Mouse (Mus musculus): Measurements from ENCODE around the gene Btn2a2. TPM values are rescaled to one million over a fixed set of nuclear protein-coding genes. Genes with fewer than 3 reads are reported as not detected.

Gene Btn2a2
- polyA plus RNA-seq, 1 experiment from 2014 or later, result not detected

DNA sequence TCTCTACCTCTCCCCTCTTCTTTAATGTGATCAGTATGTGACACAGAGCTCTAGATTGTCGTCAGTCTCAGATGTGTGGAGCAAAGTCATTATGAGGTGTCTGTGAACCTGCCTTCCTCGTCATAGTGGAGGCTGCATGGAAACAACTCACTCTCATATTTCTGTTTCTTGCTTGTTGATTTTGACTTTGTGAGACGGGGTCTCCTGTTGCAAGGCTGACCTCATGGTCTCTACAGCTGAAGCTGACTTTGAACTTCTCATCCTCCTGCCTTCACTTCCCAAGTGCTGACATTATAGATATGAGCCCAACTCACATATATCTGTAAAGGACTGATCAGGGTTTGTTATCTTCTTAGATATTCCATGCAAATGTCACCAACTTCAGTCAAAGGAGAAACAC, 39.9 kb downstream of the Btn2a2 start:
- Histone ChIP-seq H3K4me1 (ENCODE audit: insufficient read depth) (peaks cover 6% of the 10 kb centered on the region; the same call in 1 of the 2 replicates), H3K27ac (ENCODE audit: low read depth) (peak overlapping the region; percentile 75; the same call in 1 of the 2 replicates), H3K27me3 (ENCODE audit: insufficient read depth, low read length) (no peaks in the 10 kb centered on the region), H3K36me3 (replicated peaks; ENCODE audit: insufficient read depth, low read length) (no peaks in the 10 kb centered on the region), H3K9ac (replicated peaks) (peak overlapping the region; percentile 52), H3K4me2 (ENCODE audit: low read depth, low read length) (peak overlapping the region; percentile 75), H3K9me3 (ENCODE audit: low read length) (no peaks in the 10 kb centered on the region), H3K4me3 (ENCODE audit: low read depth, low read length) (no peak overlapping the region)
- TF ChIP-seq EP300 (IDR thresholded peaks at IDR 0.05; ENCODE audit: low read depth) (no peak), CTCF (IDR thresholded peaks at IDR 0.05; ENCODE audit: low read depth) (no peak)
- DNase-seq, result no peak
- WGBS (ENCODE audit: insufficient replicate concordance), result 39% methylated on average over 3 of the region's 3 CpGs
- ATAC-seq, result no peak

DNA sequence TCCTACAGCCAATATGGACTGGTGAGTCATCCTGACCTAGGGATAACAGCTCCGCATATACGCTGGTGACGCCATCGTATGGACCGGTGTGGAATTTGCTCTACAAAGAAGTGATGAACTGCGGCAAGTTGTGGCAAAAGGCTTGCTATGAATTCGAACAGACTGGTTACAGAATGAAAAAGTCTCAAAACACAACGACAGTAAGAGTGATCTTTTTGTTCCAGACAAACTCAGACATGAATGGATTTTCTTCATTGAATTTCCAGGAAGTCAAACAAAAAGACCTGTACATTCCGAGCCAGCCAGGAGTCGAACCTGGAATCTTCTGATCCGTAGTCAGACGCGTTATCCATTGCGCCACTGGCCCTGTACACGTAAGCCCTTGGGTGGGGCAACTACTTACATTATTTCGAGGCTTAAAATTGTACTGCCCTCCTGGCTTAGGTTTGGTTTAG, 42.1 kb downstream of the Btn2a2 start:
- peak overlapping the region; percentile 85 for H3K4me2 ChIP-seq (ENCODE audit: low read depth, low read length)
- peak overlapping the region; percentile 54; the same call in 1 of the 2 replicates for H3K9ac ChIP-seq (replicated peaks)
- peak; percentile 56 for ATAC-seq
- WGBS (ENCODE audit: insufficient replicate concordance), result under 1% methylated on average over 16 of the region's 16 CpGs
- peak overlapping the region; percentile 59 for H3K27ac ChIP-seq (ENCODE audit: low read depth)
- no peaks in the 10 kb centered on the region for H3K9me3 ChIP-seq (ENCODE audit: low read length)
- H3K27me3 ChIP-seq (ENCODE audit: insufficient read depth, low read length), result no peaks in the 10 kb centered on the region
- peaks cover 6% of the 10 kb centered on the region; the same call in 1 of the 2 replicates for H3K4me1 ChIP-seq (ENCODE audit: insufficient read depth)
- no peaks in the 10 kb centered on the region for H3K36me3 ChIP-seq (replicated peaks; ENCODE audit: insufficient read depth, low read length)
- TF ChIP-seq EP300 (IDR thresholded peaks at IDR 0.05; ENCODE audit: low read depth) (no peak; the same call in 1 of the 2 replicates), CTCF (IDR thresholded peaks at IDR 0.05; ENCODE audit: low read depth) (peak; percentile 35; the same call in 1 of the 2 replicates)
- peak overlapping the region; percentile 60 for H3K4me3 ChIP-seq (ENCODE audit: low read depth, low read length)
- peak; percentile 88 for DNase-seq

DNA sequence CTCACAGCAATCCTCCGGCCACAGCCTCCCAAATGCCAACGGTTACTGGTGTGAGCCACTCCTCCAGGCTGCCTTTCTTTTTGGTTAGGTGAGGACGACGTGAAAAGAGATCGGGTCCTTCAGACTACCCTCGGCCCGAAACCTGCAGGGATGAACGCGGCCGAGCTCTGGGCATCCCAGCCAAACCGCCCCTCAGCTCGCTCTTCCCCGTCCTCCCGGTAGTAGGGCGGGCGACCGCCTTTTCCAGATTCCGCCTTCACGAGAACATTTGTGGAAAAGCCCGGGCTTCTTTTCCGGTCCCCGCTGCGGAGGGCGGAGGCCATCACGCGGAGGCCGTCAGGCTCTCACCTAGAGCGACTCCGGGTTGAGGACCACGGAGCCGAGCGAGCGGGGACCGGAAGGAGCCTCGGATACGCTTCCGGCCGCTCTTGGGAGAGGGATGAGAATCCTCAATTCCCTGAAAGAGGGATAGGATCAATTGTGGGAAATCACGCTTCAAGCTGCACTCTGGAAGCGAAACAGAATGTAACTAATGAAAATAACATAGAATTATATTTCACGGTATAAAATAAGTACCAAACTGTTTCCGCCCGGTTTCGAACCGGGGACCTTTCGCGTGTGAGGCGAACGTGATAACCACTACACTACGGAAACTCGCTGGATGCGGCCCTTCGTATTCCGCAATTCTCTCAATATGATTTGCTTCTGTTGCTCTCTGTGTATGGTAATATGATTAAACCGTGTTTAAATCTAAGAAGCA, 42.9 kb downstream of the Btn2a2 start:
- ATAC-seq (peak; percentile 89), DNase-seq (peak; percentile 92)
- Histone ChIP-seq H3K27me3 (ENCODE audit: insufficient read depth, low read length) (no peaks in the 10 kb centered on the region), H3K4me1 (ENCODE audit: insufficient read depth) (peaks cover 6% of the 10 kb centered on the region; the same call in 1 of the 2 replicates), H3K27ac (ENCODE audit: low read depth) (peak overlapping the region; percentile 95), H3K4me3 (ENCODE audit: low read depth, low read length) (peak overlapping the region; percentile 60), H3K9me3 (ENCODE audit: low read length) (no peaks in the 10 kb centered on the region), H3K9ac (replicated peaks) (peak overlapping the region; percentile 75), H3K36me3 (replicated peaks; ENCODE audit: insufficient read depth, low read length) (no peaks in the 10 kb centered on the region), H3K4me2 (ENCODE audit: low read depth, low read length) (peak overlapping the region; percentile 85)
- TF ChIP-seq EP300 (IDR thresholded peaks at IDR 0.05; ENCODE audit: low read depth), result no peak; the same call in none of the 2 replicates
- no peak for TF ChIP-seq CTCF (IDR thresholded peaks at IDR 0.05; ENCODE audit: low read depth)
- under 1% methylated on average over 55 of the region's 55 CpGs for WGBS (ENCODE audit: insufficient replicate concordance)

DNA sequence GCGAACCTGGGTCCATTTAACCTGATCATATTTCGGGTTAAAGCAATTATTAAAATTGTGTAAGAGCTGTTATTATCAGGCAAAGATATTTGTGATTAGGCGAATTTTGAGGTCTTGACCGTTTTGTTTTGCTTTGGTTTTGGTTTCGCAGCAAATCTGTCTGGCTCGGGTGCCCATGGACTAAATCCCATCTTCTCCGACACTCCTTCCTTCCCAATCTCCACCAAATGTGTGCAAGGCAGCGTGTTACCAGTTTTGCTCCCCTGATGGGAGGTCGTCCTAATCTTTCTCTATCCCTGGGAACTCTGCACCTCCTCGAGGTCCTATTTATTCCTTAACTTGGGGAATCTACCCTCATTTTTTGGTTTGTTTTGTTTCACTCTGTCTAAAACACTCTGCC, 43.5 kb downstream of the Btn2a2 start:
- peak overlapping the region; percentile 60 for H3K4me3 ChIP-seq (ENCODE audit: low read depth, low read length)
- H3K4me1 ChIP-seq (ENCODE audit: insufficient read depth), result peaks cover 6% of the 10 kb centered on the region; the same call in 1 of the 2 replicates
- H3K9ac ChIP-seq (replicated peaks), result peak overlapping the region; percentile 75

DNA sequence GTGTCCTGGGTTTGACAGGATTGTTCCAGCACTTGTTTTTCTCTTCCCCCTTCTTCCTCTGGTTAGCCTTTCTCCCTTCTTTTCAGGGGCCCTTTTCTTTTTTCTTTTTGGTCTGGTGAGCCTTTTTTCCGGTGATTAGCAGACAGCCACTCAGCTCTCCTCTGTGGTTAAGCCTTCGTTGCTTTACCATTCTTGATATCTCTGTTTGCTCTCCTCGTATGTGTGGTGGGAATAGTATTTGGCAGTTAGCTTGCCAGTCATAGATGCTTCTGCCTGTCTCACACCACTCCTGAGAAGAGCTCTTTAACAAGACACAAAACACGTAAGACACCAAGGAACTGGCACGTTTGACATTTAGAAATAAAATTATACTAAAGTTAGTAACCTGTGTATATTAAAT, 44.2 kb downstream of the Btn2a2 start:
- no peak overlapping the region; the same call in 1 of the 2 replicates for H3K4me3 ChIP-seq (ENCODE audit: low read depth, low read length)
- 46% methylated on average over 5 of the region's 5 CpGs for WGBS (ENCODE audit: insufficient replicate concordance)

More for the DNA sequence above, 43.5 kb downstream of the Btn2a2 start:
- TF ChIP-seq EP300 (IDR thresholded peaks at IDR 0.05; ENCODE audit: low read depth) (no peak), CTCF (IDR thresholded peaks at IDR 0.05; ENCODE audit: low read depth) (no peak)
- Histone ChIP-seq H3K27ac (ENCODE audit: low read depth) (peak overlapping the region; percentile 95), H3K9me3 (ENCODE audit: low read length) (no peaks in the 10 kb centered on the region), H3K36me3 (replicated peaks; ENCODE audit: insufficient read depth, low read length) (no peaks in the 10 kb centered on the region), H3K4me2 (ENCODE audit: low read depth, low read length) (peak overlapping the region; percentile 85), H3K27me3 (ENCODE audit: insufficient read depth, low read length) (no peaks in the 10 kb centered on the region)
- ATAC-seq (no peak), DNase-seq (no peak)
- 8% methylated on average over 10 of the region's 10 CpGs for WGBS (ENCODE audit: insufficient replicate concordance)

DNA sequence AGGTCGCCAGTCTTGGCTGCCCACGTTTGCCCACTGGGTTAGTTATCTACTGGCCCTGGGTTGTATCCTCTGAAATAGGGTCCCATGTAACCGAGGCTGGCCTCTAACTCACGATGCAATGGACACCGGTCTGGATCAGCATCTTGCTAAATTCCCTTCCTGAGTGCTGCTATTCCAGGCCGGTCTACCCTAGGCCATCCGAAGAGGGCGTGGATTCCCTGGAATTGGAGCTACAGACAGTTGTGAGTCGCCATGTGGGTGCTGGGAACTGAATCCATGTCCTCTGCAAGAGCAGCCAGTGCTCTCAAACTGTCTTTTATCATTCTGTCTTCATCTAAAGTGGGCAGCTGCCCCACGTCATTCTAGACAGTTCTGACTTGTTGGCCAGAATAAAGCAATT, 48.8 kb downstream of the Btn2a2 start:
- 0 out of 2 replicates have a peak, but pooled peaks cover 9% of the 10 kb centered on the region for H3K4me1 ChIP-seq (ENCODE audit: insufficient read depth)
- ATAC-seq (no peak), DNase-seq (no peak)
- no peaks in the 10 kb centered on the region for H3K36me3 ChIP-seq (replicated peaks; ENCODE audit: insufficient read depth, low read length)
- no peak overlapping the region for H3K4me2 ChIP-seq (ENCODE audit: low read depth, low read length)
- H3K27me3 ChIP-seq (ENCODE audit: insufficient read depth, low read length), result no peaks in the 10 kb centered on the region
- 77% methylated on average over 10 of the region's 10 CpGs for WGBS (ENCODE audit: insufficient replicate concordance)
- H3K27ac ChIP-seq (ENCODE audit: low read depth), result no peak overlapping the region
- no peaks in the 10 kb centered on the region for H3K9me3 ChIP-seq (ENCODE audit: low read length)
- H3K9ac ChIP-seq (replicated peaks), result no peak overlapping the region
- no peak overlapping the region for H3K4me3 ChIP-seq (ENCODE audit: low read depth, low read length)
- TF ChIP-seq EP300 (IDR thresholded peaks at IDR 0.05; ENCODE audit: low read depth) (no peak), CTCF (IDR thresholded peaks at IDR 0.05; ENCODE audit: low read depth) (no peak)

More for the DNA sequence above, 44.2 kb downstream of the Btn2a2 start:
- H3K4me2 ChIP-seq (ENCODE audit: low read depth, low read length), result peak overlapping the region; percentile 85
- DNase-seq (no peak), ATAC-seq (no peak)
- peaks cover 6% of the 10 kb centered on the region; the same call in 1 of the 2 replicates for H3K4me1 ChIP-seq (ENCODE audit: insufficient read depth)
- H3K9ac ChIP-seq (replicated peaks), result no peak overlapping the region; the same call in 1 of the 2 replicates
- no peaks in the 10 kb centered on the region for H3K9me3 ChIP-seq (ENCODE audit: low read length)
- TF ChIP-seq CTCF (IDR thresholded peaks at IDR 0.05; ENCODE audit: low read depth) (no peak), EP300 (IDR thresholded peaks at IDR 0.05; ENCODE audit: low read depth) (no peak)
- H3K27ac ChIP-seq (ENCODE audit: low read depth), result no peak overlapping the region
- H3K27me3 ChIP-seq (ENCODE audit: insufficient read depth, low read length), result no peaks in the 10 kb centered on the region
- H3K36me3 ChIP-seq (replicated peaks; ENCODE audit: insufficient read depth, low read length), result no peaks in the 10 kb centered on the region

All from liver, postnatal 0 days (tissue).